Mouse (Mus musculus) CH12.LX (cell line): ENCODE measurements around the gene Abca2. TPM values are rescaled to one million over a fixed set of nuclear protein-coding genes. Genes with fewer than 3 reads are reported as not detected.

Source experiments
- DNase-seq: peaks from one replicate; pipeline ENCODE4 v3.0.0-alpha.2; 2013; ENCODE audit errors: extremely low read depth
- H3K27ac ChIP-seq: 2 replicates; pipeline ENCODE4 v1.5.1; 2012; ENCODE audit warnings: low read depth, mild to moderate bottlenecking, control low read depth, moderate library complexity; ENCODE audit not compliant: insufficient read depth
- H3K27me3 ChIP-seq: replicated peaks from 2 replicates; pipeline ENCODE3; 2012; ENCODE audit warnings: inconsistent platforms
- H3K36me3 ChIP-seq, 2 experiments: replicated peaks in 1 of 2; 2 replicates each; pipeline versions ENCODE3 to v1.6.1; 2012; ENCODE audit warnings: inconsistent platforms in 1 of 2, low read length in 1 of 2, mild to moderate bottlenecking in 1 of 2, mixed read lengths in 1 of 2, moderate library complexity in 1 of 2; ENCODE audit not compliant: control insufficient read depth in 1 of 2, insufficient read depth in 1 of 2
- H3K4me1 ChIP-seq, 2 experiments: 2 replicates each; pipeline ENCODE4 v1.6.1; 2012; ENCODE audit warnings: inconsistent platforms in 1 of 2, moderate library complexity in 1 of 2; ENCODE audit not compliant: insufficient read depth in 2 of 2, control insufficient read depth in 1 of 2
- H3K4me2 ChIP-seq: 2 replicates; pipeline ENCODE4 v1.6.1; 2012; ENCODE audit warnings: low read depth, mild to moderate bottlenecking, control low read depth; ENCODE audit not compliant: poor library complexity, insufficient read depth, severe bottlenecking
- H3K4me3 ChIP-seq, 3 experiments: fragments of 150-350 bp in 1 of 3; sonication (generic) in 1 of 3; replicated peaks in 1 of 3; 2 replicates each; pipeline versions ENCODE3 to v1.5.1; 2011 to 2012; ENCODE audit warnings: low read depth in 2 of 3, low read length in 2 of 3, mild to moderate bottlenecking in 2 of 3, moderate library complexity in 2 of 3, control low read depth in 1 of 3, improper control_type of control experiment in 1 of 3, inconsistent platforms in 1 of 3, mixed read lengths in 1 of 3; ENCODE audit not compliant: poor library complexity in 1 of 3
- H3K79me2 ChIP-seq: replicated peaks from 2 replicates; pipeline ENCODE4 v1.6.1; 2012; ENCODE audit warnings: mild to moderate bottlenecking, moderate library complexity; ENCODE audit not compliant: control insufficient read depth, poor library complexity, insufficient read depth, severe bottlenecking; ENCODE audit errors: extremely low read depth
- H3K9ac ChIP-seq: 2 replicates; pipeline ENCODE4 v1.6.1; 2012; ENCODE audit warnings: low read depth, mild to moderate bottlenecking, control low read depth, moderate library complexity; ENCODE audit not compliant: insufficient read depth
- H3K9me3 ChIP-seq: replicated peaks from 2 replicates; pipeline ENCODE3; 2012; ENCODE audit warnings: low read length, inconsistent platforms, mixed read lengths
- BHLHE40 ChIP-seq: IDR thresholded peaks from 2 replicates; pipeline ENCODE4 v1.6.1; 2011; ENCODE audit warnings: mild to moderate bottlenecking, low read depth, low read length, improper control_type of control experiment
- CHD1 ChIP-seq: IDR thresholded peaks from 2 replicates; pipeline ENCODE4 v1.6.1; 2012; ENCODE audit warnings: low read depth, low read length, improper control_type of control experiment, inconsistent platforms
- CHD2 ChIP-seq: IDR thresholded peaks from 2 replicates; pipeline ENCODE4 v1.6.1; 2011; ENCODE audit warnings: low read length, improper control_type of control experiment
- CTCF ChIP-seq, 2 experiments: IDR thresholded peaks in 1 of 2; conservative IDR thresholded peaks in 1 of 2; 2 replicates each; pipeline ENCODE4 v1.5.1; 2011 to 2012; ENCODE audit warnings: low read depth in 2 of 2, low read length in 2 of 2, improper control_type of control experiment in 1 of 2, inconsistent platforms in 1 of 2, mild to moderate bottlenecking in 1 of 2, moderate library complexity in 1 of 2
- E2F4 ChIP-seq: IDR thresholded peaks from 2 replicates; pipeline ENCODE4 v1.6.1; 2011; ENCODE audit warnings: low read depth, low read length, improper control_type of control experiment; ENCODE audit not compliant: insufficient replicate concordance
- ELF1 ChIP-seq: IDR thresholded peaks from 2 replicates; pipeline ENCODE4 v1.6.1; 2014; ENCODE audit warnings: low read depth, mild to moderate bottlenecking, inconsistent platforms, low read length, improper control_type of control experiment
- EP300 ChIP-seq: IDR thresholded peaks from 2 replicates; pipeline ENCODE4 v1.6.1; 2011; ENCODE audit warnings: low read length, improper control_type of control experiment
- ETS1 ChIP-seq: conservative IDR thresholded peaks from 2 replicates; pipeline ENCODE4 v1.6.1; 2012; ENCODE audit warnings: low read depth, mild to moderate bottlenecking, inconsistent platforms, low read length, improper control_type of control experiment, moderate library complexity
- GABPA ChIP-seq: IDR thresholded peaks from 2 replicates; pipeline ENCODE4 v1.6.1; 2012; ENCODE audit warnings: low read depth, low read length, improper control_type of control experiment, inconsistent platforms; ENCODE audit not compliant: insufficient replicate concordance
- HCFC1 ChIP-seq: IDR thresholded peaks from 2 replicates; pipeline ENCODE4 v1.6.1; 2012; ENCODE audit warnings: low read depth, mild to moderate bottlenecking, inconsistent platforms, low read length, improper control_type of control experiment
- IRF4 ChIP-seq: IDR thresholded peaks from 2 replicates; pipeline ENCODE4 v1.6.1; 2014; ENCODE audit warnings: low read depth, mild to moderate bottlenecking, inconsistent platforms, low read length, improper control_type of control experiment
- JUN ChIP-seq: IDR thresholded peaks from 2 replicates; pipeline ENCODE4 v1.6.1; 2011; ENCODE audit warnings: low read depth, mild to moderate bottlenecking, low read length, improper control_type of control experiment, moderate library complexity; ENCODE audit not compliant: insufficient read depth
- JUND ChIP-seq: conservative IDR thresholded peaks from 2 replicates; pipeline ENCODE4 v1.6.1; 2011; ENCODE audit warnings: low read depth, low read length, improper control_type of control experiment
- KAT2A ChIP-seq: IDR thresholded peaks from 2 replicates; pipeline ENCODE4 v1.6.1; 2012; ENCODE audit warnings: low read length, improper control_type of control experiment, inconsistent platforms; ENCODE audit not compliant: insufficient replicate concordance
- MAFK ChIP-seq: IDR thresholded peaks from 2 replicates; pipeline ENCODE4 v1.6.1; 2011; ENCODE audit warnings: low read length, improper control_type of control experiment; ENCODE audit not compliant: insufficient replicate concordance
- MAZ ChIP-seq: IDR thresholded peaks from 2 replicates; pipeline ENCODE4 v1.6.1; 2012; ENCODE audit warnings: low read depth, mild to moderate bottlenecking, inconsistent platforms, low read length, improper control_type of control experiment, moderate library complexity
- MEF2A ChIP-seq: IDR thresholded peaks from 2 replicates; pipeline ENCODE4 v1.6.1; 2014; ENCODE audit warnings: low read depth, mild to moderate bottlenecking, inconsistent platforms, low read length, improper control_type of control experiment, borderline replicate concordance
- MXI1 ChIP-seq: IDR thresholded peaks from 2 replicates; pipeline ENCODE4 v1.6.1; 2011; ENCODE audit warnings: mild to moderate bottlenecking, low read depth, low read length, improper control_type of control experiment
- NELFE ChIP-seq: IDR thresholded peaks from 2 replicates; pipeline ENCODE4 v1.6.1; 2011; ENCODE audit warnings: low read depth, low read length, improper control_type of control experiment
- NRF1 ChIP-seq: IDR thresholded peaks from 2 replicates; pipeline ENCODE4 v1.6.1; 2014; ENCODE audit warnings: low read depth, mild to moderate bottlenecking, inconsistent platforms, low read length, improper control_type of control experiment, moderate library complexity
- PAX5 ChIP-seq: IDR thresholded peaks from 2 replicates; pipeline ENCODE4 v1.6.1; 2012; ENCODE audit warnings: low read length, inconsistent platforms, mixed read lengths
- RAD21 ChIP-seq: IDR thresholded peaks from 2 replicates; pipeline ENCODE4 v1.6.1; 2011; ENCODE audit warnings: low read depth, mild to moderate bottlenecking, low read length, improper control_type of control experiment, moderate library complexity
- SIN3A ChIP-seq: IDR thresholded peaks from 2 replicates; pipeline ENCODE4 v1.6.1; 2012; ENCODE audit warnings: low read length, improper control_type of control experiment, inconsistent platforms
- SMC3 ChIP-seq: IDR thresholded peaks from 2 replicates; pipeline ENCODE4 v1.6.1; 2011; ENCODE audit warnings: low read depth, low read length, improper control_type of control experiment
- TCF12 ChIP-seq: IDR thresholded peaks from 2 replicates; pipeline ENCODE4 v1.6.1; 2014; ENCODE audit warnings: low read depth, mild to moderate bottlenecking, inconsistent platforms, low read length, improper control_type of control experiment
- UBTF ChIP-seq: IDR thresholded peaks from 2 replicates; pipeline ENCODE4 v1.6.1; 2012; ENCODE audit warnings: low read depth, mild to moderate bottlenecking, inconsistent platforms, low read length, improper control_type of control experiment, moderate library complexity
- USF1 ChIP-seq: IDR thresholded peaks from 2 replicates; pipeline ENCODE4 v1.6.1; 2014; ENCODE audit warnings: low read depth, mild to moderate bottlenecking, inconsistent platforms, low read length, improper control_type of control experiment
- USF2 ChIP-seq: conservative IDR thresholded peaks from 2 replicates; pipeline ENCODE4 v1.6.1; 2011; ENCODE audit warnings: low read depth, low read length, improper control_type of control experiment
- ZC3H11A ChIP-seq: IDR thresholded peaks from 2 replicates; pipeline ENCODE4 v1.6.1; 2012; ENCODE audit warnings: low read depth, mild to moderate bottlenecking, inconsistent platforms, low read length, improper control_type of control experiment
- ZKSCAN1 ChIP-seq: IDR thresholded peaks from 2 replicates; pipeline ENCODE4 v1.6.1; 2012; ENCODE audit warnings: low read depth, inconsistent platforms, low read length, improper control_type of control experiment, borderline replicate concordance
- ZMIZ1 ChIP-seq: IDR thresholded peaks from 2 replicates; pipeline ENCODE4 v1.6.1; 2012; ENCODE audit warnings: low read depth, mild to moderate bottlenecking, inconsistent platforms, low read length, improper control_type of control experiment
- ZNF384 ChIP-seq: IDR thresholded peaks from 2 replicates; pipeline ENCODE4 v1.6.1; 2012; ENCODE audit warnings: low read depth, low read length, improper control_type of control experiment, inconsistent platforms
- dilution Hi-C: fragments of 300-500 bp; cut with MboI; formaldehyde crosslinking; loops from 2 replicates; pipeline ENCODE4 v1.14.3; 2020; ENCODE audit warnings: low sequenced_read_pairs; ENCODE audit not compliant: extremely low pct_unique_long_range_greater_than_20kb, extremely low pct_ligation_motif_present
- in situ Hi-C: fragments of 300-500 bp; cut with MboI; formaldehyde crosslinking; loops from 3 replicates; pipeline ENCODE4 v1.14.3; 2019; ENCODE audit warnings: low sequenced_read_pairs, low pct_ligation_motif_present, low pct_unique_long_range_greater_than_20kb, mixed read lengths
- polyA plus RNA-seq: library from polyadenylated mRNA; unstranded; fragments of >175 nt; gene quantifications from 2 replicates; pipeline ENCODE4 v1.2.1, GENCODE M21; 2012; ENCODE audit warnings: low read depth; ENCODE audit not compliant: insufficient read length
- total RNA-seq, 2 experiments: library from RNA; depleted of rRNA; stranded (reverse); fragments of 300-350 nt in 1 of 2; fragments of >200 nt in 1 of 2; gene quantifications; 2 replicates each; pipeline ENCODE4 v1.2.3; 2012 to 2014

Gene Abca2
- total and polyA plus RNA-seq, 3 experiments: 5.0 to 23.4 (median 13.0) TPM

- Histone ChIP-seq H3K27ac (no peak overlapping the region), H3K4me1 (no peaks in the 10 kb centered on the region), H3K27me3 (peaks cover 93% of the 10 kb centered on the region), H3K36me3 (no peaks in the 10 kb centered on the region), H3K4me3 (peak overlapping the region in 1 of 3 experiments; percentile 64), H3K4me2 (peak overlapping the region; percentile 63), H3K9me3 (no peaks in the 10 kb centered on the region), H3K9ac (no peak overlapping the region), H3K79me2 (no peaks in the 10 kb centered on the region)
- peak; percentile 89 for DNase-seq
- in situ Hi-C loops (loop anchor here (5.0 kb wide), 1 partner anchor 35 kb away; the partner anchor contains the start of gene Uap1l1), dilution Hi-C loops (no loop called here)
- TF ChIP-seq PAX5 (no peak), KAT2A (no peak), ZNF384 (no peak), GABPA (no peak), ELF1 (0 out of 2 replicates have a peak, but pooled peaks have one; percentile 24), JUND (no peak), USF2 (no peak), UBTF (no peak), IRF4 (peak; percentile 26; the same call in 1 of the 2 replicates), MXI1 (peak; percentile 95), CHD2 (no peak), CHD1 (no peak), MEF2A (no peak), MAFK (no peak), ETS1 (no peak), BHLHE40 (no peak), SMC3 (peak; percentile 79), ZC3H11A (no peak), SIN3A (peak; percentile 100), TCF12 (no peak), MAZ (no peak), CTCF (conservative IDR thresholded peaks at IDR 0.05 in 1 of 2, IDR thresholded peaks at IDR 0.05 in 1 of 2; ENCODE audit: low read depth in 2 of 2, low read length in 2 of 2) (peak; percentile 75 to 93), RAD21 (peak; percentile 67), NELFE (no peak), HCFC1 (no peak), USF1 (no peak), E2F4 (no peak), ZMIZ1 (no peak), NRF1 (no peak), ZKSCAN1 (no peak), EP300 (no peak), JUN (no peak)
Observed at GRCm38 (mm10) chr2:25402377-25402971, 26.0 kb upstream of the Abca2 start.
